Mouse (Mus musculus): ENCODE results near the gene Inhbb.

The Inhbb gene

DNA sequence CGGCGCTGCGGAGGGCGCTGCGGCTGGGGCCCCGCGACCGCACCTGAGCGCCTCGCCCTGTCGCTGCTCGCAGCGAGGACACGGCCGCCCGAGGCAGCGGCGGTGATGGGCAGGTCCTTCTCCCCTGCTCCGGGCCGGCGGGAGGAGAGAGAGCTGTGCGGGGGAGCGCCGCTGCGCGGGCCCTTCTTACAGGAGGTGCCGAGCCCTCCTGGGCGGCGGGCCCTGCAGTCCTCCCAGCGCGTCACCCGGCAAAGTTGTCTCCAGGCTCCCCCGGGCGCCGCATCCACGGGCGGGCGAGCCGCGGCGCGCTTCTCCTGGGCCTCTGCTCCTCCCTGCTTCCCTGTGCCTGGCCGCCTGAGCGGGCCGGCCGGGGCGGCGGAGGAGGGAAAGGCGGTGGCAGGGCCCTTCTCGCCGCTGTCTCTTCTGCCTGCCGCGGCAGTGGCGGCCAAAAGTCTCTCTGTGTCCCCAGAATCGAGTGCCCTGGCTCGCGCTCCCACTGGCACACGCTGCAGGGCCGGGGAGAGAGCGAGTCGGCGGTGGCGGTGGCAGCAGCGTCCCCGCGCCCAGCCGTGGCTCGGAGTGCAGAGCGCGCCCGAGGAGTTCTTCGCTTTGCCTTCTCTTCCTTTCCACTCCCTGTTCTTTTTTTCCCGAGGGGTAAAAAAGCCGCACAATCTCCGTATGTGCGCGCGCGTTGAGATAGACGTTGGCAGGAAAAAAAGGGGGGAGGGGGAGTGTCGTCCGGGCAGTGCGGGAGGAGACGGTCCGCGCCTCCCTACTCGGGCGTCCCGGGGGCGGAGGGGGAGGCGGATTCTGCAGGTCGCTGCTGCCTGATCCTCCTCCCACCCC lies at the start of gene Inhbb:
Inhbb (minus strand) TSS at position 673 of the 846 bp plus-strand sequence.
- peak; percentile 71 for DNase-seq (ENCODE audit: inconsistent ontology term)

DNA sequence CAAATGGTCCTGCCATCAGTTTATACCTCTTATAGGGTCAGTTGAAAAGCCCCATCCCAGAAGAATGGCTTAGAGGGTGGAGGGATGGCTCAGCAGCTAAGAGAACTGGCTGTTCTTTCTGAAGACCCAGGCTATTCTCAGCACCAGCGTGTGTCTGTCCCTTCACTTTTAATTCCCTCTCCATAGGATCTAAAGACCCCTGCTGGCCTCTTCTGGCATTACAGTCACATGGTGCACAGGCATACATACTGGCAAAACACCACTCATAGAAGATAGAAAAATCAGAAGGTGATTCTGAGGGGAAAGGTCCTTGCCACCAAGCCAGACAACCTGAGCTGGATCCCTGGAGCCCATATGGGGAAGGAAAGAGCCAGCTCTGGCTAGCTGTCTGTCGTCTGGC lies 41.3 kb upstream of the Inhbb start:
- no peak for DNase-seq (ENCODE audit: inconsistent ontology term)

DNA sequence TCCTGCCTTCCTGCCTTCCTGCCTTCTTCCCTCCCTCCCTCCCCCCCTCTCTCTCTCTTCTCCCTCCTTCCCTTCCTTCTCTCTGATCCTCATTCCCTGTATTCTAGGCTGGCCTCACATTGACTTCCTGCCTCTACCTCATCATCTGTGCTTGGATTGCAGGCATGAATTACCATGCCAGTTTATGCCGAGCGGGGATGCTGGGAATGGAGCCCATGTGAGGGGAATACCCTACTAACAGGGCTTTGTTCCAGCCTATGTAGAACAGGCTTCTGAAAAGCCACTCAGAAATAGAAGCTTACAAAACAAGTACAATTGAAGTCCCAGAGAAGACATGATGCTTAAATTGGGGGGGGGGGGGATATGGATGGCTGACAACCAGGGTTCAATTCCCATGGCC lies 38.0 kb upstream of the Inhbb start:
- no peak for DNase-seq (ENCODE audit: inconsistent ontology term)

DNA sequence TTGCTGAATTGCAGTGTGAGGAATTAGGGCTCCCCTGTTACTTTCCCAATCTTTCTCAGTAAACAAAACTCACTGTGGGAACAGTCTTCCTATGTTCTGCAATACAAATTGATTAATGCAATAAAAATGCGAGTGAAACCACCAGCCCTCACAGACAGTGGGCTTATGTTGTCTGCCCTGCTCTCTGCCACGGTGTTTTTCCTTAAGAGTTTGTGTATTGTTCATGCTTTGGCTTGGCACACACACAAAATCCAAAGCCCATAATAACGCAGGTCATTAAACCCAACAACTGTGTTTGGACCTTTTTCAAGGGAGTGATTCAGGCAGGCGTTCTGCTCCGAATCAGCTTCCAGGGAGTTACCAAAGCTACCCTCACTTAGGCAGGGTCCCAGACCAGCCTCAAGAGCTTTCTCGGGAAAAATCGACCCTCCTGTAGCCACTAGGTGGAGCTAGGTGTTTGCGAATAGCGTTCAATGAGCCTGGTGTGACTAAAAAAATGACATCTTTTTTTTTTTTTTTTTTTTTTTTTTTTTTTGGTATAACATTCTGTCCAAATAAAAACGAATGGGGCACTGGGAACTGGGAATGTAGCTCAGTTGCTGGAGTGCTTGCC lies 36.1 kb upstream of the Inhbb start:
- peak; percentile 85 for DNase-seq (ENCODE audit: inconsistent ontology term)

DNA sequence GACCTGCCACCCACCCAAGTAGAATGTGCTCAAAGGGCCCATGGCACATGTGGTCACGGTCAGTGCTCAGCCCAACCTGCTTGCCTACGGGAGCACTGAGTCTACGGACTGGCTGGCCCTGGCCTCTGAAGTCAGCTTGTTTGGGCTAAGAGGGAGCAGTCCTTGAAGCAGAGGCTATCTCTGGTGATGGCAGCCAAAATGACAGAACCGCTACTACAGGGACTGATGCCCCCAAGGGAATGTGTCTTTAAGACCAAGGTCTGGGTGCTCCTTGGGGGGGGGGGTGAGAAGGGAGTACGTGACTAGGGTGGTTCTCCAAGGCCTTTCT lies 35.4 kb upstream of the Inhbb start:
- peak; percentile 27 for DNase-seq (ENCODE audit: inconsistent ontology term)

DNA sequence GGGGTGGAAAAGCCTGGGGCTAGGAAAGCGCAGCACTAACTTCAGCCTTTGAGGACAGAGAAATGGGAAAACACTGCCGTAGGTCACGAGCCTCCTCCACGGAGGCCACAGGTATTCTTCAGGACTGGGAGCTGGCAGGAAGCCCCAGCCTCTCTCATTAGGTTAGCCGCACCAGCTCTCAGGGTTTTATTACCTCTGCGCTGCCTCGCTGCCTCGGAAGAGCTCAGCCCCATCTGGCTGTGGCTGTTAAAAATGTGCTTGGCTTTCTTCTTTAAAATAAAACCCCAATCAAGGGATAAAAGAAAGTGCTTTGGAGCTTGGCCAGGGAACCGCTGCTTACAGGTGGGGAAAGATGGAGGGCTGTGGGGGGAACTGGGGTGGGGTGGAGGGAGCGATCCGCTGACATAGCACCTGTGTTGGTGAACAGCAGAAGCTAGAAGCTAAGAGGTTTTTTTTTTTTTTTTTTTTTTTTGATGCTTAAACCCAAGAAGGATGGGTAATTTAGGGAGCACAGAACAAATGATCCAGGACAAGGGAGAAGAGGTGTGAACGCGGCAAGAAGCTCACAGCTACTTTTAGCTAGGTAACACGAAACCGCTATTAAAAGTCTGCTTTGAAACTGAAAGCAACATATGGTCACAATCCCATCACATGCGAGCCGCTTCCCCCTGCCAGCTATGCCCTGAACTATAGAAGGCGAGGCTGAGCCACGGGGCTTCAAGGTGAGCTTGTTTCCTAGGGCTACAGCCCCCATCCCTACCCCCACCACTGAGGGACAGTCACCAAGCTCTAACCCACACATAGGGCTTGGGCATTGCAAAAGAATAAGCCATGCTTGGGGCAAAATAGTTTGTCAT lies 34.9 kb upstream of the Inhbb start:
- no peak for DNase-seq (ENCODE audit: inconsistent ontology term)

DNA sequence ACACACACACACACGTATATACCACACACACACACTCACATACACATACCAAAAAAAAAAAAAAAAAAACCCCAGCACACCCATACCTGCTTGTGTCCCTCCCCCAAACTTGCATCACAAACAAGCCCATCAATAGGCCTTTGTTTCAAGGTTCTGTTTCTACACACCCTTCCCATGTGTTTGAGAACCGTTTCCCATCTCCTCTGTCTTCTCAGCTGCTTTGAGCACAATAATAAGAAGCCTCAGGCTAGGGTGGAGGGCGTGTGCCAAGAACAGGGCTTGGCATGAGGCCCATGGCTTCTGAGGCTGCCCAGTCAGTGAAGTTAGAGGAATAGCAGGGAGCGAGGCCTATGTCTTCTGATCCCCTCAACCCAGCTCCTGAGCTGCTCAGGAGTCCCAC lies 31.7 kb upstream of the Inhbb start:
- peak; percentile 83 for DNase-seq (ENCODE audit: inconsistent ontology term)

DNA sequence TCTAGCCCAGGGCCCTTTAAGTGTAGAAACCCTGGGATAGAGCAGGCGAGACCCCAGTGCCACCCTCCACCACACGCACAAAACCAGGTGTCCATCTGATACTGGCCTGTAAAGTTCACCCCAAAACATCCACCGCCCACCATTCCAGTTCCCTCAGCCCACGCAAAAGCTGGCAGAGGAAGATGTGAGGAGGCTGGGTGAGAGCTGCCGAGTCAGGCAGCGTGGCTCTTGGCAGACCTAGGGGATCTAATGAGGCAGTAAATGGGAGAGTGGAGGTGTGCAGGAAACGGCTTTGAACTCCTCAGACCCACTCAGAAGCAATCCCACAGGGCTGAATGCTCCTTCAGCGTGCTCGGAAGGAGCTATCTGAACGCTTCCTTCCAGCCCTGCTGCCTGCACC lies 29.4 kb upstream of the Inhbb start:
- no peak for DNase-seq (ENCODE audit: inconsistent ontology term)

DNA sequence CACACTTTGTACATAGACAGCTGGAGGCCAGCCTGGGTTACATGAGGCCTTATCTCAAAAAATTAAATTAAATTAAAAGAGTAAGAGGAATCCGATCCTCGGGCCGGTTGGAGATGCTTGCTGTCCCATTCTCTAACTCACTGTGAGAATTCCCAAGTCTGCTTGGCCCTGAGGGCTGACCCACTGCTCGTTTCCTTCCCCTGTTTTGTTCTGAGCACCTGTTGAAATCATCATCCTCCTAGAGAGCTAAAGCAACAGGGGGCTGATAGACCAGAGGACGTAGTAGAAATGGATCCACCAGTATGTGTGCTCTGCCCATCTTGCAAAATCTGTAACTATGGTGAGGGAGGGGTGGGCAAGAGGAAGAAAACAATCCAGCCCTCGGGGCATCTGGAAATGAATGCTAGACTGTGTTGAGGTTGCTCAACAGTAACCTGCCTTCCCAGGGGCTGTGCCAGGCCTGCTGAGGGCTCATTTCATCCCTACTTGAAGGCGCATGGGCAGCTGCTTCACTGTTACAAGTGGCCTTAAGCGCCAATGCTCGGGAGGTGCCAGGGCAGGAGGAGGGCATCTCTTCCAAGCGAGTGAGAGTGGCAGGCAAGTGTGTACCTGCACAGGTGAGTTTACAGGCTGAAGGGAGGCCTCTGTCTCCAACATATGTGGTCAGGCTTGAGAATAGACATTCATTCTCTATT lies 28.8 kb upstream of the Inhbb start:
- DNase-seq (ENCODE audit: inconsistent ontology term), result no peak

DNA sequence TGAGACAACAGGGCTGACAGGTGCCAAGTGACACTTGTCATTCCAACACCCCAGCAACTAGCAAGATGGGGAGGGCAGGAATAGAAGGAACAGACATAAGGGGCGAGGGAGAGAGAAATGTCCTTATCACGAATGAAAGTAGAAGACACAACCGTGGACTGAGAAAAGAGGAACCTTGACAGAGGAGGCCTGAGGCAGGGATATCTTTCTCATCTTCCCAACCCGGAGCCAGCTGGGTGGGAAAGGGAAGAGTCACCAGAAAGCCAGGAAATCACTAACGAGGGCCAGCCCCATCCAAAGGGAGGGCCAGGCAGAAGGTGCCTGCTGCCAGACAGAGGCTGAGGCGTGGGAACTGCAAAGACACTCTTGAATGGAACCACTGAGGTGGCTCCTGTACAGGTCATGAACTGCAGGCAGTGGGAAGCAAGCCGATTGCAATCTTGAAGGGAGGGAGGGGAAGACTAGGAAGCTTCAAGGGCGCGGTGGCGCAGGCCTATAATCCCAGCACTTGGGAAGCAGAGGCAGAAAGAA lies 24.8 kb upstream of the Inhbb start:
- DNase-seq (ENCODE audit: inconsistent ontology term), result peak; percentile 16

DNA sequence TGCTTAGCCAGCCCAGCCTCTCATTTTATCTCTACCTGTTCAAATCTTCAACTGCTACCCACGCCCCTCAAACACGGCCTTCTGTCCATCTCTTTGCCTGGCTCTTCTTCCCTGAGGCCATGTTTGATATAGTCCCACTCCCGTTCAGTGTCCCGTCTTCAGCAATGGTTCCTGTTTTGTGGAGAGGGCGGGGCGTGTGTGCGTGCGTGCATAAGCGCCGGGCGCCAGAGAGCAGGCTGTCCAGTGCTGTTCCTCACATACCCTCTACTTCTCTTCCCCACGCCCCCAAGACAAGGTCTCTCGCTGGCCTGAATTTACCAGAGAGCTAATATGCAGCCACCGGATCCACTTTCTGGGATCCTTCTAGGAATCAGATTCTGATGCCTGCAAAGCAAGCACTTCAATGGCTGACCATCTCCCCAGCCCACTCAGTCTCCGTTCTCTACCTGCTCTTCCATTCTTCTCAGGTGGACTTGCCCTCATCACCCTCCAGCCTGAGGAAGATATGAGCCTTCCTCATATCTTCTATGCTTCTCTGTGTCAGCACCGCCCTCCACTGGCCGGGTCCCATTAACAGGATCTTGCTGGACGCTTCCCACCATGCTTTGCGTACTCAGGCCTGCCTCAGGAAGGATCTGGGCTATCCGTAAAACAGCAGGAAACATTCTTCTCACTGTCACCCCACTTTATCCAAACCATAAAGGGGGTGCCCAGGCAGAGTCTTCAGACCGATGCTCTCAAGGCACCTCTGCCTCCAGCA lies 21.7 kb upstream of the Inhbb start:
- DNase-seq (ENCODE audit: inconsistent ontology term), result no peak

DNA sequence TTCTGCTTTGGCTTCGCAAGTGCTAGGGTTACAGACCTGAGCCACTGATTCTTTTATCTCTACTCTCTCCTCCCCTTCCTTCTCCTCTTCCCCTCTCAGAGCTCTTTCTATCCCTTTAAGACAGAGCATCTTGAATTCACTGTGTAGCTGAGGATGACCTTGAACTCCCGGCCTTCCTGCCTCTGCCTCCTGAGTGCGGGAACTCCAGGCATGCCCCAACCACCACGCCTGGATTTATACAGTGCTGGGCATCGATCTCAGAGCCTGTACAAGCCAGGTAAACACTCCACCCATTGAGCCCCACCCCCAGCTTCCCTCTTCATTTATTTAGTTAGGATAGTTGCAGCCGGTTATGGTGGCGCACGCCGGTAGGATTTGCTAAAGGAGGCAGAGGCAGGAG lies 20.9 kb upstream of the Inhbb start:
- DNase-seq (ENCODE audit: inconsistent ontology term), result no peak

DNA sequence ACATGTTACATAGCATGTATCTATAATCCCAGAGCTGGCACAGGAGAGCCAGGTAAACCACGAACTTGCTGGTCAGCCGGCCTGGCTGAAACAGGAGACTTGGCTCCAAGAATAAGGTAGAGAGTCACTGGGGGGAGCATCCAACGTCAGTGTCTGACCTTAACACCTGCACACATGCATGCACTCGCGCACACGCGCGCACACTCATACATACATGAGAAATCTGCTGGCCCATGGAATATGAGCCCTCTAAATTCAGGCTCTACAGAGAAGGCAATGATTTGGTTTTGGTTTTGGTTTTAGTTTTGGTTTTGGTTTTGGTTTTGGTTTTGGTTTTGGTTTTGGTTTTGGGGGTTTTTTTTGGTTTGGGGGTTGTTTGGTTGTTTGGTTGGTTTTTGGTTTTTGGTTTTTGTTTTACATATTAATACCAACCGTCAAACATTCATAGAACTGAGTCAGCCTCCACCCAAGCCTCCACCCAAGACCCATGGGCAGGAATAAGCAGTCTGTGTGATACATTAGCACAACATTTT lies 16.1 kb upstream of the Inhbb start:
- DNase-seq (ENCODE audit: inconsistent ontology term), result no peak

DNA sequence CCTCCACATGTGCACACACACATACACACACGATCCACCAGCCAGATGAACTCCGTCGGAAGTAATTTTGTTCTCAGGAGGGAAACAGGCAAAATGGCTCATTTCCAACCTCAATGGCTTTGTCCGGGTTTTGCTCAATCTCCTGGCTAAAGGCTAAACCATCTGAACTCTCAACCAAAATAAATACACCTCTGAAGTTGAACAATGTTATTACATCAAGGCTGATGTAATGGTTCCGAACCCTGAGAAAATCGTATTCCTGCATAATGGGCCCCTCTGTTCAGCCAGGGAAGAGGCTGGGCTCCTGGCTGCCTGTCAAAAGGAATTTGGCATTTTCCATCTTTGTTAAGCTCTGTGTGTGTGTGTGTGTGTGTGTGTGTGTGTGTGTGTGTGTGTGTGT lies 15.4 kb upstream of the Inhbb start:
- no peak for DNase-seq (ENCODE audit: inconsistent ontology term)

DNA sequence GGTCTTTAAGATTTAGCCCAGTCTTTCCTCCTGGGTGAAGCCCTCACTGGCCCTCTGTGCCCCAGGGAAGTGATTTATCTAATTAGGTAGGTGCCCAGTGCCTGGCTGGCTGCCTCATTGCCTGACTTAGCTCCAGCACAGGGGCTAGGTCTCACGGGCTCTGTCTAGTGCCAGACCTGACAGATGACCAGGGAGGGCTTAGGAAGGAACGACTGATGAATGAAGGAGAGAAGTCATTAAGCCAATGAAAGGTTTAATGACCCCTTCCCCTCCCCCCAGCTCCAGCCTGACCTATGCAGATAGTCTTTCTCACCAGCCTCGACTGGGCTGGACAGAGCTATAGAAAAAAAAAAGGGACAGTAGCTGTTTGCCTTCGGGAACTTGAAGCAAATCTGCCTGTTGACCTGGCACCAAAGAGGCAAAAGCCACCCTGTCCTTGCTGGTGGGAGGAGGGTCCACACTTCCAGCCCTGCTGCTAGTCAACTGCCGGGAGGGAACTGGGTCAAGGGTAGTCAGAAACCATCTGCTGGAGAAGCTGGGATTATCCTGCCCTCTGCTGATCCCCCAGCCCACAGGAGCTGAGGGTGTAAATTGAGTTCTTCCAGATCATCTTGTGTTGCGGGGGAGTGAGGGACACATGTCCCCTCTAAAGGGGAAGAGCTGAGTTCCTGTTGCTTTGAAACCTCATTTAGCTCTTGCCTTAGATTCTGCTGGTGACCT lies 2.3 kb upstream of the Inhbb start:
- DNase-seq (ENCODE audit: inconsistent ontology term), result no peak

DNA sequence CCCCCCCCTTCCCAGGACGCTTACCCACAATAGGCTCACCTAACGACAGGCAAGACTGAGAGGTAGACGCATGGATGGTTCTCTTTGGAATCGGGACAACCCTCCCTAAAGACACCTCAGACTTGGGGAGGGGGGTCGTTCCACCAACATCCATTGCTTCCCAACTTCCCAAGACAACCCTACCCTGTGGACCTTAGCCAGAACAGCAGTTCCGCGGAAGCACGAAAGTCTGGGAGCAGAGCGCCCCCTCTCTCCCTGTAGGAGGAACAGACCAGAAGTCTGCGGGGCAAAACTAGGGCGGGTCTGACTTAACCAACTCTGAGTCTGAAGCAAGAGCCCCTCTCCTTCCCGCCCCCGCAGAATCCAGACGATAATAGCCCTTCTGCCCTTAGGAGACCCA lies 1.5 kb upstream of the Inhbb start:
- peak; percentile 49 for DNase-seq (ENCODE audit: inconsistent ontology term)

DNA sequence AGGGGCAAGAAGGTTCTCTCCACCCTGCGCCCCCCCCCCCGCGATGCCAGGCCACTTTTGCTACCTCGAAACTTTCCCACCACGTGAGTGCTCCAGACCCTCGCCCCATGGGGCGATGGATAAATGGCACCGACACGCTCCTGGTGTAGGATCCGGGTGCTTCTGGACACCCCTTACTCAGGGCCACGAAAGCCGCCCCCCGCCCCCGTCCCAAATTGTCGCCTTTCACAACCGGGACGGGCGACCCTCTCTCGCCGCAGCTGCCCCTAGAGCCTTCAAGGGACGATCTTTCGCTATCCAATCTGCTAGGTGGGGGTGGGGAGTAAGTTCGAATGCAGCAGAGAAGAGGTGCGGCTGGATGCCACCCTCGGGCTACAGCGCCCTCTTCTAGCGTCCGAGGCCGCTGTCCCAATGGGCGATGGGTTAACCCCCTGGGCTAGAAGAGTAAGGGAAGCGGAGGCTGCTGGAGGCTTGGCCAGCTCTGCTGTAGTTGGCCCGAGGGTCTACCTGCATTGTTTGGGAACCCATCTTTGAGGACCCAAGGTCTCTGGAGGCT lies 490 bp upstream of the Inhbb start:
- DNase-seq (ENCODE audit: inconsistent ontology term), result peak; percentile 39

DNA sequence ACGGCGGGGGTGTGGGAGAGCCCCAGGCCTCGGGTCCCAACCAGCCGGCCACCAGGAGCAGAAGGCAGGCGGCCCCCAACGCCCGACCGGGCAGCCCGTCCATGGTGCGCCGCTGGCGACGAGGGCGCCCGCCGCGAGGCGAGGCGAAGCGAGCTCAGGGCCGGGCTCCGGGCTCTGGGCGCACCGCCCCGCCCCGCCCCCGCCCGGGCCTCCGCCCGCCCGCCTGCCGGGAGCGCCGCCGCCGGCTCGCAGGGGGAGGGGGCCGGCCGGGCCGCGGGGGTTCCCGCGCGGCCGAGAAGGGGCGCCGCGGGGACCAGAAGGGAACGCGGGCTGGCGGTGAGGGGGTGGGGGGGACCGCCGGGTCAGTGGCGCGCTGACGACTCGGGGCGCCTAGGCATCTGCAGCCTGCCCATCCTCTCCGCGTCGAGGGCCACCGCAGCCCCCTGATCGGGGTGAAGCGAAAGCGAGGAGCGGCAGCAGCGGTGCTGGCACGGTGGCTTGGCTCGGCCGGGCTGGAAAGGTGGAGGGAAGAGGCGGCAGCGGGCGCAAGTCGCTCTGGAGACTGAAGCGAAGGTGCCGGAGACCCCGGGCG lies 968 bp downstream of the Inhbb start:
- DNase-seq (ENCODE audit: inconsistent ontology term), result peak; percentile 32

All from Muller cell, postnatal 12 days (primary cell).